Mouse (Mus musculus) heart, embryonic 14.5 days (tissue): ENCODE data around the gene Scrt2. TPM values are rescaled to one million over a fixed set of nuclear protein-coding genes. Genes with fewer than 3 reads are reported as not detected.

ENCODE experiments used
- ATAC-seq: fragments of 200-750 bp; cut with Nextera tagmentation; 2 replicates; pipeline ENCODE4 v1.8.0; 2017; ENCODE audit warnings: low read depth, moderate TSS enrichment; ENCODE audit not compliant: insufficient number of reproducible peaks, insufficient read depth, low FRiP score
- H3K27ac ChIP-seq, 2 experiments: fragments of 200-500 bp in 1 of 2; fragments of 300-500 bp in 1 of 2; sonication (generic) in 1 of 2; replicated peaks in 1 of 2; 2 replicates each; pipeline ENCODE4 v1.5.1; 2012 to 2014; ENCODE audit warnings: low read depth in 2 of 2, low read length in 2 of 2, control low read depth in 1 of 2, mild to moderate bottlenecking in 1 of 2, mixed read lengths in 1 of 2; ENCODE audit not compliant: control insufficient read depth in 1 of 2, insufficient read depth in 1 of 2
- H3K27me3 ChIP-seq: fragments of 300-500 bp; sonication (generic); 2 replicates; pipeline ENCODE4 v1.6.1; 2014; ENCODE audit warnings: mild to moderate bottlenecking, low read length, control low read depth; ENCODE audit not compliant: control insufficient read depth, insufficient read depth
- H3K36me3 ChIP-seq: fragments of 300-500 bp; sonication (generic); 2 replicates; pipeline ENCODE4 v1.6.1; 2014; ENCODE audit warnings: mild to moderate bottlenecking, control low read depth, low read length, mixed read lengths; ENCODE audit not compliant: control insufficient read depth, insufficient read depth
- H3K4me1 ChIP-seq, 2 experiments: fragments of 200-500 bp in 1 of 2; fragments of 300-500 bp in 1 of 2; sonication (generic) in 1 of 2; 2 replicates each; pipeline ENCODE4 v1.6.1; 2012 to 2014; ENCODE audit warnings: low read length in 2 of 2, control low read depth in 1 of 2, mixed read lengths in 1 of 2; ENCODE audit not compliant: control insufficient read depth in 2 of 2, insufficient read depth in 2 of 2
- H3K4me2 ChIP-seq: fragments of 300-500 bp; sonication (generic); 2 replicates; pipeline ENCODE4 v1.6.1; 2014; ENCODE audit warnings: mild to moderate bottlenecking, low read length
- H3K4me3 ChIP-seq, 2 experiments: fragments of 200-500 bp in 1 of 2; fragments of 300-500 bp in 1 of 2; sonication (generic) in 1 of 2; 2 replicates each; pipeline ENCODE4 v1.5.1; 2012 to 2014; ENCODE audit warnings: low read length in 2 of 2, mild to moderate bottlenecking in 2 of 2, control low read depth in 1 of 2, low read depth in 1 of 2, moderate library complexity in 1 of 2; ENCODE audit not compliant: control insufficient read depth in 1 of 2, insufficient read depth in 1 of 2
- H3K9ac ChIP-seq: fragments of 300-500 bp; sonication (generic); 2 replicates; pipeline ENCODE4 v1.6.1; 2014; ENCODE audit warnings: mild to moderate bottlenecking, low read length
- H3K9me3 ChIP-seq: fragments of 300-500 bp; sonication (generic); 2 replicates; pipeline ENCODE4 v1.6.1; 2016; ENCODE audit warnings: low read length, control low read depth; ENCODE audit not compliant: control insufficient read depth
- WGBS: fragments of 180-500 bp; shearing (Covaris S2); extraction: QIAGEN DNeasy Blood & Tissue Kit; methylation state at CpG from one replicate; pipeline ENCODE4 v1.1.7; 2014; 5-methylcytosine and 5-hydroxymethylcytosine counted together
- polyA plus RNA-seq: library from polyadenylated mRNA; unstranded; fragments of >200 nt; fragmentation: Nextera tagmentation; extraction: Ambion mirVana; gene quantifications from 2 replicates; pipeline ENCODE4 v1.2.1, GENCODE M21; 2014

Gene Scrt2
- polyA plus RNA-seq, 1 experiment from 2014 or later = not detected

DNA sequence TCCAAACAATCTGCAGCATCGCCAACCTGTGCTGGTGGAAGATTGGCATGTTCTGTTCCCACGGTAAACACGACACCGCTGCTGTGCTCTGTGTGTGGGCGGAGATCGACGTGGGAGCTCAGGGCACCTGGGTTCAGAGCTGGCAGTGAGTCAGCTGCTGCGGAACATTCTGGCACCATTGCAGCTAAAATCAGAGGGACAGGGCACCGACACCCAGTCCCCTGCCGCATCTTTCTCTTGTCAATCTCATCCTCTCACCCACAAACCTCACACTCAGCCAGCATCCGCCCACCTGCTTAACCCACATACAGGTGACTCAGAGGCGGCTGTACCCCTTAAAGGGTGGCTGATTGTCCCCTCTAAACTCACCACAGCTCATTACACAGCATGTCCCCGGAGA, 20.4 kb downstream of the Scrt2 start:
- H3K4me3 ChIP-seq = no peak overlapping the region
- H3K36me3 ChIP-seq = no peaks in the 10 kb centered on the region
- H3K4me2 ChIP-seq = no peak overlapping the region
- H3K27ac ChIP-seq = no peak overlapping the region
- H3K9ac ChIP-seq = no peak overlapping the region
- no peak for ATAC-seq
- no peaks in the 10 kb centered on the region for H3K9me3 ChIP-seq
- WGBS = 69% methylated on average over 13 of the region's 13 CpGs
- H3K4me1 ChIP-seq = peaks cover 3 to 4% of the 10 kb centered on the region in 2 experiments; a peak in 2 of 4 replicates
- H3K27me3 ChIP-seq = peaks cover 8% of the 10 kb centered on the region

DNA sequence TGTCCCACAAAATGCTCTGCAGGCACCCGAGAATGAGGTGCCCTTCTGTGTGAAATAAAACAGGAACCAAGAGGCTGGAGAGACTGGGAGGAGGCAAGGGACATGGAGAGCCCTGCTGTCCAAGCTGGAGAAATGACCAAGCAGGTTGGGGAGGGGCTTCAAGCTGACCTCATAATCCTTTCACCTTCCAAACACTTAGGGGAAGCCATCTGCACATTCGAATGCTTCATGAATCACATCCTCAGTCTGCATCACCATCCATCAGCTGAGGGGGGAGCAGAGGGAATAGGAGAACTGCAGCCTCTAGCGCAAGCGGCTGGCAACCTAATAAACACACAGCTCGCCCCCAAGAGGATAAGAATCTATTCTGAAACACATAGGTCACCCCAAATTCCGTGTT, 21.0 kb downstream of the Scrt2 start:
- Histone ChIP-seq H3K36me3 (no peaks in the 10 kb centered on the region), H3K4me1 (peaks cover 3 to 4% of the 10 kb centered on the region in 2 experiments; a peak in 2 of 4 replicates), H3K4me2 (no peak overlapping the region), H3K27ac (no peak overlapping the region), H3K4me3 (no peak overlapping the region), H3K27me3 (peaks cover 8% of the 10 kb centered on the region; the same call in 1 of the 2 replicates), H3K9ac (no peak overlapping the region), H3K9me3 (no peaks in the 10 kb centered on the region)
- WGBS = 67% methylated on average over 6 of the region's 6 CpGs
- no peak for ATAC-seq

DNA sequence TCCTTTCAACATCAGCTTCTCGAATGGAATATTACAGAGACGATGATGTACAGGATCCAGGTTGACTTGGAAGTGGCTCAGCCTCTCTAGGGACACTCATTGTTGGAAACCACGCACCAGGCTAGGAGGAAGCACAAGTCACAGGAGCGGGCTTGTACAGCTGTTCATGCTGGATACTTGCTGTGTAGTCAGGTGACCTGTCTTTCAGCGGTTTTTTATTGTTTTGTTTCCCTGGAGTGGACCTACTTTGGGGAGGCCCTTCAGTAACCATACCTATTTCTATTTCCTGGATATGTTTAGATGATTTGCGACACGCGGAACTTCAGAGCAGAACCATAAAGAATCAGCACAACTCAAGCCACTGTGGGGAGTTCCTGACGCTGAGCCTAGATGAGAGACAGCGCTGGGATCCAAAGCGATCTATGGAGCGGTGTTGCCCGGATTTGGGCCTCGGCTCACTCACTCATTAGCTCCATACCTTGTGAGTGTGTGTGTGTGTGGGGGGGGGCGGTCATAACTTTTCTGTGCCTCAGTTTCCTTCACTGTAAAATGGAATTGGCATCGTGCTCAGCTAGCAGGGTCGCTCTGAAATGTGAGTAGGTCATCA, 23.5 kb downstream of the Scrt2 start:
- ATAC-seq = no peak
- H3K4me3 ChIP-seq = peak overlapping the region; percentile 53 to 65
- H3K27me3 ChIP-seq = peaks cover 4% of the 10 kb centered on the region; the same call in 1 of the 2 replicates
- WGBS = 20% methylated on average over 17 of the region's 17 CpGs
- H3K4me2 ChIP-seq = peak overlapping the region; percentile 94
- H3K9me3 ChIP-seq = no peaks in the 10 kb centered on the region
- no peak overlapping the region for H3K27ac ChIP-seq
- H3K9ac ChIP-seq = peak overlapping the region; percentile 83
- no peaks in the 10 kb centered on the region for H3K36me3 ChIP-seq
- H3K4me1 ChIP-seq = peaks cover 3 to 4% of the 10 kb centered on the region in 2 experiments; a peak in 2 of 4 replicates

DNA sequence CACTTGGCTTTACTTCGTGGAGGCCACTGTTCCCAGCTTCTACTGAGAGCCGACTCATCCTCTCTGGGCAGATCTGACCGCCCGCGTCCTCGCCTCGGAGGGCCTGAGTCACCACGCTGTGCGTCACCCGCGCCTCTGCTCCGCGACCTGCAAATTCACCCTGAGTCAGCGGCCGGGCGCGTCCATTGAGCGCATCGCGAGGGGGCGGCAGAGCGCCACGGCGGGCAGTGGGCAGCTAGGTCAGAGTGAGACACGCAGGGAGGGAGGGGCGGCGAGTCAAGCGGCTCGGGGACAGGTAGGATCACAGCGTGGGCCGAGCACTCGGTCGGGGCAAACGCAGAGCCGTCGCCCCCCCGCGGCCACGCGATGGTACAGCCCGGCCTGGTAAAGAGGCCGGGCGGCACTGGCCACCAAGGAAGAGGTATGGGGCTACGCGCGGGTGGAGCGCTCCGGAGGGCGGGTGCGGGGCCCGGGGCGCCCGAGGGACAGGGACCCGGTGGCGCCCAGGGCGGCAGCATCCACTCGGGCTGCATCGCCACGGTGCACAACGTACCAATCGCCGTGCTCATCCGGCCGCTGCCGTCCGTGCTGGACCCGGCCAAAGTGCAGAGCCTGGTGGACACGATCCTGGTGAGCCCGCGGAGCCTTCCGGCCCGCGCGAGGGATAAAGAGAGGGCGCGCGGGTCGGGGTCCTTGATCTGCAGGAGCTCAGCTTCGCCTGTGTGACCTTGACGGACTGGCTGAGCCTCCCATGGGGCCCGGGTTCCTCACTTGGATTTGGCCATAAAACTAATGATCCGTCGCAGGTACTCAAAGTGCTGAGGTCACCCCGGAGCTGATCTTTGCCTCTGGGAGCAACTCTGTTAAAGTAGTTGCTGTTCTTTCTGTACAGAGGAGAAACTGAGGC, 24.2 kb downstream of the Scrt2 start, which contains the start of gene Srxn1:
Gene Srxn1 (plus strand): TSS at position 199 of the 907 bp plus-strand sequence.
- no peaks in the 10 kb centered on the region for H3K36me3 ChIP-seq
- H3K4me3 ChIP-seq = peak within 1 kb of the TSS; percentile 53 to 65
- 2% methylated on average over 75 of the region's 84 CpGs for WGBS
- peak within 1 kb of the TSS; percentile 94 for H3K4me2 ChIP-seq
- peak within 1 kb of the TSS; percentile 83 for H3K9ac ChIP-seq
- peaks cover 2% of the 10 kb centered on the region; the same call in 1 of the 2 replicates for H3K27me3 ChIP-seq
- H3K27ac ChIP-seq = no peak within 1 kb of the TSS; a peak in 1 of 4 replicates
- H3K9me3 ChIP-seq = no peaks in the 10 kb centered on the region
- H3K4me1 ChIP-seq = peaks cover 3 to 4% of the 10 kb centered on the region in 2 experiments; a peak in 2 of 4 replicates
- peak; percentile 82 for ATAC-seq

DNA sequence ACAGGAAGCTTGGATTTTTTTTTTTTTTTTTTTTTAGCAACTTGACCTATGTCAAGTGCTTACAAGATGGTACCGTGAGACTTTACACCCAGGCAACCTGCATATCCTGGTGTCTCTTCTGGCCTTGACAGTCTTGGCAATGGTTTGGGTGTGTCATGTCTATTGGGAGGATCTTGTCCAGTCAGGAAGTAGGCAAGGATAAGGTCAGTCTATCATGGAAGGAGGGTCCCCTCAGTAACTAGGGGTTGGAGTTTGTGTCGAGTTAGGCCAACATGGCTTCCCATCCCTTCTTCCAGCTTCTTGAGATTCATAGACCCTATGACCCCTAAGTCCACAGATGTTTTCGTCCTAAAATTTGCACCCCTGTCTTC, 24.9 kb downstream of the Scrt2 start:
- no peaks in the 10 kb centered on the region for H3K9me3 ChIP-seq
- H3K9ac ChIP-seq = no peak overlapping the region
- no peaks in the 10 kb centered on the region for H3K27me3 ChIP-seq
- no peak overlapping the region for H3K27ac ChIP-seq
- no peak for ATAC-seq
- H3K4me2 ChIP-seq = peak overlapping the region; percentile 94
- 81% methylated on average over 3 of the region's 3 CpGs for WGBS
- H3K36me3 ChIP-seq = no peaks in the 10 kb centered on the region
- H3K4me3 ChIP-seq = peak overlapping the region; percentile 53 to 65
- H3K4me1 ChIP-seq = peaks cover 4 to 5% of the 10 kb centered on the region in 2 experiments; a peak in 3 of 4 replicates

DNA sequence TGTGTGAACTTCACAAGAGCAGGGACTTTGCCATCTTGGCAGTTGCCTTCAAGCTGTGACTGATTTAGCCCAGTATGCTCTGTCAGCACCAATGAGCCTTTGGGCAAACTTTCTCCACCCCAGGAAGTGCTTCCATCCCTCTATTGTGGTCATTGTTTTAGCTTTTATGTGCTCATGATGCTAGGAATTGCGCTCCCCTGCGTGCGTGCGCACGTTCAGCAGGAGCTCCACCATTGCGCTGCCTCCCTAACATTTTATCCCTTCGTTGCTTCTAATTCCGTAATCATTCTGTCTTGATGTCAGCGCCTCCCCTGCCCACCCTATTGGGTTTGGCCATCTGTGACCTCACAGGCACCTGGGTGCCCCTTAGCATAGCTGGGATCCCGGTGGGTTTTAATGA, 25.3 kb downstream of the Scrt2 start:
- no peak overlapping the region for H3K9ac ChIP-seq
- no peak overlapping the region for H3K27ac ChIP-seq
- 94% methylated on average over 10 of the region's 10 CpGs for WGBS
- no peaks in the 10 kb centered on the region for H3K36me3 ChIP-seq
- H3K9me3 ChIP-seq = no peaks in the 10 kb centered on the region
- H3K4me1 ChIP-seq = peaks cover 5 to 9% of the 10 kb centered on the region in 2 experiments; a peak in 3 of 4 replicates
- no peak overlapping the region for H3K4me3 ChIP-seq
- H3K4me2 ChIP-seq = peak overlapping the region; percentile 94; the same call in 1 of the 2 replicates
- no peaks in the 10 kb centered on the region for H3K27me3 ChIP-seq
- ATAC-seq = no peak

DNA sequence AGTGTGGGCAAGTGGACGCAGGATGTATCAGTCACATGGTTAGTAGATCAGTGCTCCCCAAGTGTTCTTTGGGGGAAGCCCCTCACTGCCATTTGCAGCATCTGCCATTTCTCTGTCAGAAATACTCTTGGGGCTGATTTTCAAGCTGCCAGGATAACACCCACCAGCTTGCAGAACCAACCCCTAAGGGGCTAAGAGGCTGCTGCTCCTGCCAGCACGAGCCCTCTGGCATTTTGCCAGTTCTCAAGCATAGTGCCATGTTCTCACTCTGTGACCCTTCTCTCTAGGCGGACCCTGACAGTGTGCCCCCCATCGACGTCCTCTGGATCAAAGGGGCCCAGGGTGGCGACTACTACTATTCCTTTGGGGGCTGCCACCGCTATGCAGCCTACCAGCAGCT, 27.4 kb downstream of the Scrt2 start:
- H3K27me3 ChIP-seq = no peaks in the 10 kb centered on the region
- H3K27ac ChIP-seq = no peak overlapping the region
- no peak overlapping the region for H3K4me2 ChIP-seq
- no peaks in the 10 kb centered on the region for H3K36me3 ChIP-seq
- no peak overlapping the region for H3K9ac ChIP-seq
- H3K4me1 ChIP-seq = peaks cover 5 to 11% of the 10 kb centered on the region in 2 experiments; a peak in 3 of 4 replicates
- no peaks in the 10 kb centered on the region for H3K9me3 ChIP-seq
- no peak overlapping the region for H3K4me3 ChIP-seq
- no peak for ATAC-seq
- 59% methylated on average over 7 of the region's 7 CpGs for WGBS
